Mouse (Mus musculus) left cerebral cortex, postnatal 36 days (tissue): Measurements from ENCODE around the gene Sncb. TPM values are rescaled to one million over a fixed set of nuclear protein-coding genes. Genes with fewer than 3 reads are reported as not detected.

ENCODE experiments used
- DNase-seq, 2 experiments: peaks; one replicate each; pipeline ENCODE4 v3.0.0; 2021 to 2022; ENCODE audit warnings: low spot score in 2 of 2, mixed read lengths in 1 of 2
- intact Hi-C: fragments of 180-260 bp; cut with DNase I; formaldehyde crosslinking; loops from one replicate; pipeline ENCODE4 v1.15.1; 2025
- total RNA-seq, 2 experiments: library from RNA; stranded (reverse); gene quantifications; 2 replicates each; pipeline ENCODE4 v1.2.3; 2021

The Sncb gene
- 1,000 to 10,000 TPM in 1 of 2 experiments, 100 to 1,000 TPM in 1; 882 to 1,002 TPM for total RNA-seq

DNA sequence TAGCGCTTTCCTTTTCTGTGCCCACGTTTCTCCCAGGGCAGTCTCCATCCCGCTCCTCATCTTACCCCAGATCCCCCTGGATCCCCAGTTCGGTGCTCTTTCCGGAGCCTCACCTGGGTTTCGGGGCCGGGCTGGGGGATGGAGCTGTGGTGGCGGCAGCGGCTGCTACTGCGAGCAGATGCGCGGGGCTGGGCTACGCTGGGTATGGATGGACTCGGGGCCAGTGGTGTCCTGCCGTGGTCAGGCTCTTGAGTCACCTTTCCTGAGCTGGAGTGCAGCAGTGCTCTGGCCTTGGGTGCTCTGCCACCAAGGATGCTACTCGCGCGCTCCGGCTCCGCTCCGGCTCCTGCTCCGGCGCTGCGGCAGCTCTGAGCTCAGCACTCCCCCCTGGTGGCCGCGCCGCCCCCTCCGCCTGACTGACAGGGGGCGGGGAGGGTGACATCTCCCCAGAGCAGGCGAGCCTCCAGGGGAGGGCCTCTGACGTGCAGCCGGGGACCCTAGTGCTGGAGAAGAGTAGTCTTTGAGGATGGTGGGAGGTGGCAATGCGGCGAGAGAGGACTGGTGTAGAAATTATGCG is at the start of gene Sncb:
Gene Sncb (minus strand): TSS at position 404 of the 577 bp plus-strand sequence.
- peak; percentile 85 to 88 for DNase-seq
- intact Hi-C loops = no loop called here

DNA sequence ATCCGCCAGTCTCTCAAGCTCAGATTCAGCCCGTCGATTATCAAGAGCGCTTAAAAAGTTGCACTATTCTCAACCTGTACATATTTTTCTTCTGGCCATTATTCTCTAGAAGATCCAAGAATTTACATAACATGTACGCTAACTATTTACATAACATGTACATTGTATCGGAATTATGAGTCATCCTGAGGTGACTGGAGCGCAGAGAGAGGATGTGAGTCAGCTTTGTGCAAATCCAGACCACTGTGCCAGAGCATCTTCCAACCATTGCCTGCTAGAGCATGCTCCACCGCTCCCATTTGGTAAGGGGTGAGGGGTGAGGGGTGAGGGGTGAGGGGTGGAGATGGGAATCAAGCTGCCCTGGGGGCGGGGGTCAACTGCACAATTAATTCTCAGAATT is 47.0 kb upstream of the Sncb start:
- DNase-seq = no peak
- intact Hi-C loops = loop anchor here (5.0 kb wide), 1 partner anchor 134 kb away; the partner anchor contains the start of gene Unc5a

DNA sequence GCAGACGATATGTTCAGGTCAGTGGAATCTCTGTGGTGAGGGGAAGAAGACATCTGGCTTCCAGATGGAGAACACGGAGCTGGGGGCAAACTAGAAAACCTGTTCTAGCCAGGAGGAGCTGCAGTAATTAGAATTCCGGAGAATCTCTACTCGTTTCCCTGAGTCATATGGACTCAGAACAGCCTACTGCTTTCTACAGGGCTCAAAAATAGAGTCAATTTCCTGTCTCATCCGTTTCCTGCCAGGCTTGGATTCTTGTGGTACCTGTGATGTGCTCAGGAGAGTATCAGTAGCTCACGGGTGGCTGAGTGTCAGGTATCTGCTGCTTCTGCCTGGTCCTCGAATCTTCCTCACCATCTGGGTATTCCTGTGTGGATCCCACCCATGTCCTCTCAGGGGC is 45.1 kb upstream of the Sncb start:
- peak; percentile 52 to 63 for DNase-seq
- intact Hi-C loops = loop anchor here (5.0 kb wide), 1 partner anchor 136 kb away; the partner anchor contains the start of gene Unc5a

DNA sequence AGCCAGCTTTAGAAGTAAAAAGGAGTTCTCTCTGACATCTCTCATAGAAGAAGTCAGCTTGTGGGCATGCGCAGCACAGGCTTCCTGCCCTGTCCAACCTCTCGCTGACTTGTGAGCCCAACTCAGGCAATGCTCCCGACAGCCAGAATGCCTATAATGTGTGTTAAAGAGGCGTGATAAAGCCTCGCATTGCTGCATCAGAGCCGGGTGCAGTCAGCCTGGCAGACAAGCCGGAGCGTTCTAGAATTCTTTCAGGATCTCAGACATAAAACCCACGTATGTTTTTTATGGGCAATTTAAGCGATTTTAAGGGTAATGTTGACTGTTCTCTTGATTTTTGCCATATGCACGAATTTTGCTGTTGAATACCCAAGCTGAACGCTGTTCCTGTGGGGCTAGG is 41.7 kb upstream of the Sncb start:
- intact Hi-C loops = loop anchor here (5.0 kb wide), 1 partner anchor 74 kb away; no protein-coding TSS in a partner anchor
- DNase-seq = peak in 1 of 2 experiments; percentile 50

DNA sequence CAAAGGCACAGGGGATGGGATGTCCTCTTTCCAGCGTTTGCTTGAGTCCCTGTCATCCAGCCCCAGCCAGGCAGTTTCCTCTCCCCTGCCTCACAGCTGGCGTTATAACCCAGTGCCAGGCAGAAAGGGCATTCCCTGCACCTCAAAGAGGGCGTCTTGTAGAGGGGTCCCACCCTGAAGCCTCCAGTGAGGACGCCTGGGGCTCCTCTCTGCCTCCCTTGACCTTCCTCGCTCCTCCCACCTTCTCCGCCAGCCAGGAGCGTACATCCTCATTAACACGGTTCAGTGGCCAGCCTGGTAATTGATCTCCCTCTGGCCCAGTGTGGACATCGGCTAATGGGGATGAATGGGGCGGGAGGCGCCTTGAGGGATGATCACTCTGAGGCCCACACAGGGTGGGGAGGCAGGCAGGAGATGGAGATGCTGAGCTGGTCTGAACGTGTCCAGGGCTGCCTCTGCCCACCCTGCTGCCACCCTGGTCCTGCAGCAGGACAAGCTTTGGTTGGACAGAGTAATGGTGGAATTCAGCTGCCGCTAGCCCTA is 40.1 kb upstream of the Sncb start:
- intact Hi-C loops = loop anchor here (5.0 kb wide), 1 partner anchor 76 kb away; no protein-coding TSS in a partner anchor
- DNase-seq = no peak

DNA sequence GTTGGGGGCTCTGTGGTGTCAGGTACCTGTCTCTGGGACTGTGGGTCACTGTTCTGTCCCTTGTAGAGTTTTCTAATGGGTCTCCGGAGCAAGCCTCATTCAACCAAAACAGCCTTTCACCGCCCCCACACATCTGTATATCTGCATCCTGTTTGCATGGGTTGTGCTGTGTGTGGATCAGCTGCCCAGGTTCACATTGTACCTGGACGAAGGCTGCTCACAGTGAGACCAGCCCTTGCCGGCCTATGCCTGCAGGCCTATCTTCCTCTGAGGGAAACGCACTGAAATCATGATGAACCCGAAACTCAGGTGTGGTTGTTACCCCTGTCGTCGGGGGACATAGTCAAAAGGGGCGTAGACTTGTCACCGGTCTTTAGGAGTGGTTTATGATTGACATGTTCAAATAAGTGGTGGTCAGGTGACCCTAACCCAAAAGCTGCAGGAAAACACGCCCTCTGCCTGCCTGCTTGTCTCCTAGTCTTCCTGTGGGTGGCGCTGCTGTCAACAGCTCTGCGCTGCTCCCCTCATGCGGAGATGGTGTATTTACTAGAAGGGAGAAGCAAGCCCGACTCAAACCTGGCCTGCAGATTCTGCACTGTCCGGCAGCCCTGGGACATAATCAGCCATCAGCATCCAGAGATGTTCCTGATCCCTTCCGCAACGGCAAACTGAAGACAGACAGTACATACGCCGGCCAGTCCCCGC is 38.9 kb upstream of the Sncb start:
- intact Hi-C loops = loop anchor here (5.0 kb wide), 1 partner anchor 77 kb away; no protein-coding TSS in a partner anchor
- DNase-seq = peak in 1 of 2 experiments; percentile 44

DNA sequence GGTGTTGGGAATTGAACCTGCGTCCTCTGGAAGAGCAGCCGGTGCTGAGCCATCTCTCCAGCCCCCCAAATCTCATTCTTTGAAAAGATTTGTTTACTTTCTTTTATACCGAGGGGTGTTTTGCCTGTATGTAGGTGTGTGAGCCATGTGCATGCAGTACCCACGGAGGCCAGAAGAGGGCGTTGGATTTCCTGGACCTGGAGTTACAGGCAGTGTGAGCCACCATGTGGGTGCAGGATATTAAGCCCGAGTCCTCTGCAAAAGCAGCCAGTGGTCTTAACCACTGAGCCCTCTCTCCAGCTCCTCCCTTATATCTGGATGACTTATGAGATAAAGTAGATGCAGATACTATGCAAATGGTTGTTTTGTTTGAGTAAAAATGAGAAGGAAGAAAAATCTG is 36.6 kb upstream of the Sncb start:
- DNase-seq = no peak
- intact Hi-C loops = no loop called here

DNA sequence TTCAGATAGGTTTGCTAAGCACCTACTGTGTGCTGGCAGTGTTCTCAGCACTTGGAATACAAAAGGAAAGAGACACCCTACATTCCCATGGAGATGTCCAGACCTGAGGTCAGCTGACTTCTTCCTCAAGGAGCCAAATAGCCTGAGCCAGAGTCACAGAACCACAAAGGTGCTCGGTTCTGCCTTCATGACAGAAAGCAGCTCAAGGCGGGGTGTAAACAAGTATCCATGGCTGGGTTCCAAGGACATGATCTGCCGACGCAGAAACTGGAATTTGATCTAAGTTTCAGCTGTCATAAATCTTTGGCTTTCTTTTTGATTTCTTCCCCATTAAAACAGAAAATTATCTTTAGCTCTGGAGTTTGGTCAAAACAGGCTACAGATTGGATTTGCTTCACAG is 33.8 kb upstream of the Sncb start:
- intact Hi-C loops = loop anchor here (2.0 kb wide), 1 partner anchor 271 kb away; no protein-coding TSS in a partner anchor
- no peak for DNase-seq

DNA sequence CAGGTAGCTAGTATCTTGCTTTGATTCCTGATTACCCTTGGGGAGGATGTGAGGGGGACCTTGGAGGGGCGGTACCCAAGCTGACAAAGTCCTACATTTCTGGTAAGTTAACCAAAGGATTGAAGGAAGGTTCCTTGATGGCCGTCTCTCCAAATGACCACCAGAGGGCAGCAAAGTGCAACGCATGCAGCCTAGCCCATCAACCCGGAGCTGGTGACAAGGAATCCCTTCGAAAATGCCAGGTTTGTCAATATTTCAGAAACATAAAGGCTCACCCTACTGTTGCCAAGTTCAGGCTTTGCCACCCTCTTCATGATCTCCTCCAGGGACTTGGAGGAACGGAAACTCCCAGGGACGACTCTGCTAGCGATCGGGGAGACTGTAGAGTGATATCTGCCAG is 33.3 kb upstream of the Sncb start:
- DNase-seq = peak; percentile 77 to 83
- intact Hi-C loops = loop anchor here (2.0 to 5.0 kb wide), 4 partner anchors 42 to 378 kb away; partner anchors contain the start of gene Unc5a

DNA sequence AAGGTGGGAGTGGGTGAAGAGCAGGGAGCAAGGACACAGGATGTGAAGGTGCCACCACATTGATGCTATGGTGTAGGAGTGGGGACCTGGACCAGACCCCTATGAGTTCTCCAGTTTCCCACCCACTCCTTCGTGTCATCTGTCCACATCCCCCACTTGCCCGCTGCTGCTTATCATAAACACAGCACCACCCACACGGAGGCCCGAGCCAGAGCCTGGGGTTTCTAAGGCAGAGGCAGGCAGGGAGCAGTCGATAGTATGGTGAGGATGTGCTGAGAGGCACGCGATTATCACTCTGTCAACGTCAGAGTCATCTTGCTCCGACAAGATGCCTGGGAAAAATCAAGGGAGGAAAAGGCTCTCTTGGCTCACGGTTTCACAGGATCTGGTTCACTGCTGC is 32.3 kb upstream of the Sncb start:
- intact Hi-C loops = loop anchor here (5.0 kb wide), 3 partner anchors 41 to 379 kb away; partner anchors contain the start of gene Unc5a
- DNase-seq = peak; percentile 67 to 77

DNA sequence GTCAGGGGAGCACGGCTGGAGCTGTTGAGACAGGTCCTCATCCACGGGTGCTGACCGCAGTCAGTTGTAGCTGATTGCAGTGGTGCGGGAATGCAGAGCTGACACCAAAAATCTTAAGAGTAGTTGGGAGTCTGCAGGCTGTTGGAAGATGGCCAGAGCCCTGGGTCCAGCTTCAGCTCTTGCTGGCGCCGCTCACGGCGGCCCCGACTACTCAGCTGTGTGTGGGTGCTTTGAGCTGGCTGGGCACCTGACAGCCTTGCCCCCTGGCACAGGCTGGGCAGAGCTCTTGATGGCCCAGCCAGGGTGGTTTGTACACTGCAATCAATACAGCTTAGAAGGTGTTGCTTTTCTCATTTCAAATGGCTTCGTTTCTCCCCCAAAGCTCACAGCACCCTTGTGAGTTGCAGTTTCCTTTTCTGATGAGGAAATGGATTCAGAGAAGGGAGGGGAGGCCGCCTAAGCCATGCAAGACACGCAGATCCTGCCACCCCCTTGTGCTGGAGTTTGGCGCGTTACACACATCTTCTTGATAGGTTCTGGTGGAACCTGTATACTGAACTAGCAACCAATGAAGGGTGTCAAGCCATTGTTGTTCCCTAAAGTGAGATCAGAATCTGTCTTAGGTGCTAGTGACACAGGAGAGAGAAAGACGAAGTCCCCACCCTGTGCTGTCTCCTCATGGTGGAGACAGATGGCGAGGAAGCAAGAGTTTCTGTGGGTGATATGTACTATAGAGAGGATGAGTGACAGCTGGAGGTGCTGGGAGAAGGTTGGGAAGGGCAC is 31.7 kb upstream of the Sncb start:
- peak; percentile 57 to 68 for DNase-seq
- intact Hi-C loops = loop anchor here (2.0 to 5.0 kb wide), 4 partner anchors 41 to 379 kb away; partner anchors contain the start of gene Unc5a

DNA sequence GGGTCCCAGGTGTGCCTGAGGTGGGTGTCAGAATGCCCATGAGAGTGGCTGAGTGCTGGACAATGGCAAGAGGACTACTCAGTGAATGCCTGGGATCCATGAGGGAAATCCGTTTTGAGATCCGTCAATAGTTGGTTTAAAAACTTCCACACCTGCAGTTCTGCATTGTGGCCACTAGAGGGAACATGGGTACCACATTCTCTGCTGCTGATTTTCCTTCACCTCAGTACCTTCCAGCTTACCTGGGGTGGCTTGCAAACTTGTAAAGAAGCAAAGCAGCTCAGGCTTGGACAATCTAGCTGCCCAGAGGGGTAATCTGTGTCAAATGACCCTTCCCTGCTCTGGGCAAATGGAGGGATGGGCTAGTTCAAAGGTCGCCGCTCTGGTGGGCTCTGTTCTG is 31.0 kb upstream of the Sncb start:
- intact Hi-C loops = loop anchor here (2.0 to 5.0 kb wide), 4 partner anchors 40 to 380 kb away; partner anchors contain the start of gene Unc5a
- peak in 1 of 2 experiments; percentile 28 for DNase-seq

DNA sequence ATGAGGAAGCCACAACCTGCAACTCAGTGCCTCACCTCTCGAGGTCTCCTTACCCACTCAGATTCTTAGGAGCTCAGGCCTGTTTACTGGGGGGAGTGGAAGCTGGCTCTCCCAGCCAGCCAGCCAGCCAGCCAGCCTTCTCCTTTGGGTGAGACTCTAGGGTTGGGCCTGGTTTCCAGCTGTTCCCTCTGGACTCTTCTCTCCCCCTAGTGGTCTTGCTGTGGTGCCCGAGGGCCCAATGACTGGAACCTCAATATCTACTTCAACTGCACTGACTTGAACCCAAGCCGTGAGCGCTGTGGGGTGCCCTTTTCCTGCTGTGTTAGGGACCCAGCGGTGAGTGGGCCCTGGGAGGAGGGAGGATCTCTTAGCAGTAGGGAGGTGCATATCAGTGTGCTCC is 28.4 kb upstream of the Sncb start:
- intact Hi-C loops = loop anchor here (5.0 kb wide), 3 partner anchors 38 to 382 kb away; partner anchors contain the start of gene Unc5a
- DNase-seq = peak in 1 of 2 experiments; percentile 30

DNA sequence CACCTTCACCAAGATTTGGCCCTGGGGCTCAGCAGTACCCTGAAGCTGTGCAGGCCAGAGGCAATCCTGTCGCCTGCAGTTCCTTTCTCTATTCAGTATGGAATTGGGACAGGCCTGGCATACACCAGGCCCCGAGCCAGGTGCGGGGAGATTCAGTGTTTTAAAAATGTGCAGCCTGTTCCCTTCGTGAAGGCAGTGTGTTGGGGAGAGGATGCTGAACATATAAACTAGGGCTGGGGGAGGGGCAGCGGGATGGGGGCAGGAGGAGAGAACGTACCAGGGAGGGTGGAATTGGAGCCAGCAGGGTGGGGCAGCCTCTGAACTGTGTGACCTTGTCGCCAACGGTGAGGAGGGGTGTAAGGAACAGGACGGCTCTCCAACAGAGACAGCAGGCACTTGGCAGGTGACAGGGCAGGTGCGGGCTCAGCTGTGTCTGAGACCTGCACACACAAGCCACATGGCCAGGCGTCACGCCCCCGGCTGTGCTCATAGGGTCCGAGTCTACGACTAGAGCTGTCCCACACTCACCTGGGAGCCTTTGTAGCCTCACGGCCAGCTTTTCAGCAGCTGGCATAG is 27.7 kb upstream of the Sncb start:
- DNase-seq = peak; percentile 70 to 74
- intact Hi-C loops = no loop called here

DNA sequence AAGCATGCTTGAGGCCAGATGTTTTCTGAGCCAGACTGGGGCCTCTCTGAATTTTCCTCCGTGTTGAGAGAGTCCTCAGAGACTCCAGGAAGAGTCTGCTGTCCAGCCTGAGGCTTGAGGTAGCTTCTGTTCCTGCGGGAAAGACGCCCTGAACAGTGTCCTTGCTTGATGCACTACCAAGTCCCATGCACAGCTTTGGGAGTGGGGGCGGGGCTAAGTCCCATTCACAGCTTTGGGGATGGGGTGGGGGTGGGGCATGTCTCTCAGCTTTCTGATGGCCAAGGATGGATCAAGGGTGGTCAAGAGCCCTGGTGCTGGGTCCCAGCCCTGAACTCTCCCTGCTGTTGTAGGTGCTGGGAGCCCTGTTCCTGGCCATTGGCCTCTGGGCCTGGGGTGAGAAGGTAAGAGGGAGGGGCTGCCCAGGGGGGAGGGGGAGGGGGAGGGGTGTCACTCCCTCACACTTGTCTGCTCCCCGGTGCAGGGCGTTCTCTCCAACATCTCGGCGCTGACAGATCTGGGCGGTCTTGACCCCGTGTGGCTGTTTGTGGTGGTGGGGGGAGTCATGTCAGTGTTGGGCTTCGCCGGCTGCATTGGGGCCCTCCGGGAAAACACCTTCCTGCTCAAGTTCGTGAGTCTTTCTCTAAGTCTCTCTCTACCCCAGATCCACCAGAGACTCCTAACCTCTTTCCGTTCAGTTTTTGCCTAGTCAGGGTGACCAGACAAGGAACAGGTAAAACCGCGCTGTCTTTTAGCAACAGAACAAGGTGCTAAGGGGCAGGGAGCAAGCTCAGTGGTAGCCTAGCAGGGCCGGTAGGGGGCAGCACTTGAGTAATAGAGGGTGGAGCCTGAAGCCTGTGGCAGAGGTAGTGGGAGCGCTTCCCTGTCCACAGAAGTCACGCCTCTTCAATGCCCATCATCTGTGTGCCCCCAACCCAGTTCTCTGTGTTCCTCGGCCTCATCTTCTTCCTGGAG is 26.1 kb upstream of the Sncb start:
- intact Hi-C loops = no loop called here
- DNase-seq = no peak

DNA sequence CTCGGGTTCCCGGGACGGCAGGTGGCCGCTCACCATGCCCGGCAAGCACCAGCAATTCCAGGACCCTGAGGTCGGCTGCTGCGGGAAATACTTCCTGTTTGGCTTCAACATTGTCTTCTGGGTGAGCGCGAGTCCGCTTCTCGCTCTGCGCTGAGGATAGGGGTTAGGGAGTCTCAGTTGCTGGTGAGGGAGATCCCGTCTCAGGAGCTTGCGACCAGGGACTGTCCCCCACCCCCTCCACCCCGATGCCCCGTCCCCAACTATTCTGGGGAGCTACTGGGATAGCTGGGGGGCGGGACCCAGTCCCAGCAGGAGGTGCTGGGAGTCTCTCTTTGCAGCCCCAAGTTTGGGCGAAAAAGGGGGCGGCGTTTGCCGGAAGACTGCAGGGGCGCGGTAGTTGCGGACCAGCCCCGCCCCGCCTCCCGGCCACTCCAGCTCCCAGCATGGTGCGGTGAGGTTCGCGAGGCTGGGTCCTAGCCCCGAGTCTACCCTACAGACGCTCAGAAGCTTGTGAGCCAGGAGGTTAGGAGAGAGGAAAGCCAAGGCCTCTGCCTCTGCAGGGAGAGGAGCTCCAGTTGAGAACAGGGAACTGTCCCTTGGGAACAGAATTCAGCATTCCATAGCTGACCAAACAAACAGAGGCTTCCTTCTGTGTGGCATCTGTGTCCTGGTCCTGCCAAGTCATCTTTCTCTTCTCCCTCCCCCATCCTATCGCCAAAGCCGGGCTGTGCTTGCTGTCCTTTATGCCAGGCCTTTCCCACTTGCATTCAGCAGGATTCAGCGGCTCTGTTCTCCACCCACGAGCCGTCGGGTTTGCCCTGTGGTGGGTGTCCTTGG is 23.4 kb upstream of the Sncb start:
- peak; percentile 61 to 68 for DNase-seq
- intact Hi-C loops = no loop called here
